Mouse (Mus musculus): Measurements from ENCODE around the gene 1110065P20Rik. TPM values are rescaled to one million over a fixed set of nuclear protein-coding genes. Genes with fewer than 3 reads are reported as not detected.
A peak's percentile ranks its signal among the peaks of the same experiment; 100 is the strongest.

Gene 1110065P20Rik
- total RNA-seq, 2 experiments from 2014 or later: 73.1 to 75.8 TPM

DNA sequence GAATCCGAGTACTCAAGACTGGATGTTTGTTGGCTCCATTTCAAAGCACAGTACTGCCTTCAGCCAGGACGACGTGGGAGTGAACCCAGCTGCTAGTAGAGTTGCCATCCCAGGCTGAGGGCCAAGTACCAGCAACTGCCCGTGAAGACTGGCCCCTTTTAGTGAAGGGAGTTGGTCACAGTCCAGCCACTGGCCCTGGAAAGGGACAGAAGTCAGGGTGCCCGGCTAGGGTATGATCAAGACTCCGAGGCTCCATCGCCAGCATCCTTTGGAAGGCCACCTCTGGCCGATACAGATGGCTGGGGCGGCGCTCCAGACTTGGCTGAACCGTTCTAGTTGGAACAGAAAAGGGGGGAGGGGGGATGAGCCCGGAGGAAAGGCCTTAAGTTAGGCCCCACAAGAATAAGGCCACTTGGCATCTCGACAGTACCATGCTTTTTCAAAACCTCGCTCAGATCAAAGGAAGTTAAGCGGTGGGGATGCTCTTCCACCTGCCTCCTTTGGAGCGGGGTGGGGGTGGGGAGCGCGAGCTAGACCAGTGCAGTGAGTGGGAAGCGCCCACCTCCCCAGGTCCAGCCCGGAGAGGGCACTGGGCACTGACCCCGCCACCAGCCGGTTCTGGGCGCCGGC is 1.2 kb downstream of the 1110065P20Rik start:
- peak; percentile 63 to 82 for DNase-seq (ENCODE audit: low spot score in 2 of 2)

DNA sequence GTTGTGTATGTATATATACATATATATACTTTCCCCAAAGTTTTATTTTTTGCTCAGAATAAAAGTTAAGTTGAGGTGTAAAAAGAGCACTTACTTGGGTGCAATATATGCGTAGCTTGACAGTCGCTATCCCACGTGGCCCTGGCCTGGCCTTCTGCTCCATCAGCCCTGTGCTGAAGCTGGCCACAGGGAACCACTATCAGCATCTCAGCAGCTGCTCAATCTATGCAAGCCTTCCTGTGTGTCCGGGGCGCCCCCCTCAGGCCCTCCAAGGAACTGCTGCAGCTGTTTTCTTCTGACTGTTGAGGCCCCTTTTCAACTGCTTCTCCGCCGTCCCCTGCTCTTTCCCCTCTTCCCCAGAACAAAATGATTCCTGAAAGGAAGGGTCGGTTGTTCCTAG is 3.4 kb downstream of the 1110065P20Rik start:
- DNase-seq (ENCODE audit: low spot score in 2 of 2): peak; percentile 84 to 88

DNA sequence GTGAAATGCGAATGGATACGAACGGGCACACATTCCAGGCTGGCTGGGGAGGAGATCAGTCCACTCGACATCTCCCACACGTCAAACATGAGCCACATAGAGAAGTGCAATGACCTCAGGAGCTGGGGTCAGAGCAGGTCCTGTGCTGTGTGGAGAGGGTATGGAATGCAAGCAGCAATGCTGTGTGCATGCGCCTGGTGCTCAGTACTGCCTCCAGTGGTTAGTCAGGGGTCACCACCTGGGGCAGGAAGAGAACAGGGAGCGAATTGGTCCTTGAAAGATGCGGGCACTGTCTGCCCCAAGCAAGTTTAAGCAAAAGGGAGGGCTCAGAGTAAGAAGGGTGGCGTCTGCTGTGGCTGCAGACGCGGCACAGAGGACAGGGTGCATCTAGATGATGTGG is 7.5 kb downstream of the 1110065P20Rik start:
- no peak for DNase-seq (ENCODE audit: low spot score in 2 of 2)

GRCm38 (mm10) chr4:124840998-124841397 is 10.0 kb downstream of the 1110065P20Rik start:
- no peak for DNase-seq (ENCODE audit: low spot score in 2 of 2)

GRCm38 (mm10) chr4:124838035-124838700 is 12.8 kb downstream of the 1110065P20Rik start:
- DNase-seq (ENCODE audit: low spot score in 2 of 2): no peak

GRCm38 (mm10) chr4:124832796-124833195 is 18.2 kb downstream of the 1110065P20Rik start:
- no peak for DNase-seq (ENCODE audit: low spot score in 2 of 2)

- DNase-seq (ENCODE audit: low spot score in 2 of 2): no peak
These were observed 21.3 kb downstream of the 1110065P20Rik start for GRCm38 (mm10) chr4:124829671-124830070.

DNA sequence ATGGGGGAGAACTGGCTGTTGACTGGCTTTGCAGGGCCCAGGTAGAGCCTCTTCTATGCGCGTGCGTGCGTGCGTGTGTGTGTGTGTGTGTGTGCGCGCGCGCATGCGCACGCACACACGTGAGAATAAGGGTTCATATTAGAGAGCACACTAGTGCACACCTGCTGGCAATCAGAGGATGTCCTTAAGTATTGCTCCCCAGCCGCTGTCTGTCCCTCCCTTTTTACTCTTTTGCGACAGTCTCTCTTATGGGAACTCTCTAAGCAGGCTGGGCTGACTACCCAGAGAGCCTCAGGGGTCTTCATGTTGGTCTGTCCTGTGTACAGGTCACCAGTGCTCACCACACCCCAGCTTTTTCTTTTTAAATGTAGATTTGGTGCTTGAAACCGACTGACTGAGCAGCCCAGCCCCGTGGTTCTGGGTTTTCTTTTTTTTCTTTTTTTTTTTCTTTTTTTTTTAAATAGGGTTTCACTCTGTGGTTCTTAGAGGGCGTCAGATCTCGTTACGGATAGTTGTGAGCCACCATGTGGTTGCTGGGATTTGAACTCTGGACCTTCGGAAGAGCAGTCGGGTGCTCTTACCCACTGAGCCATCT is 25.5 kb downstream of the 1110065P20Rik start:
- no peak for DNase-seq (ENCODE audit: low spot score in 2 of 2)

- no peak for DNase-seq (ENCODE audit: low spot score in 2 of 2)
These were observed 26.0 kb downstream of the 1110065P20Rik start for GRCm38 (mm10) chr4:124824967-124825366.

- no peak for DNase-seq (ENCODE audit: low spot score in 2 of 2)
These were observed 32.2 kb downstream of the 1110065P20Rik start for GRCm38 (mm10) chr4:124818832-124819231.

DNA sequence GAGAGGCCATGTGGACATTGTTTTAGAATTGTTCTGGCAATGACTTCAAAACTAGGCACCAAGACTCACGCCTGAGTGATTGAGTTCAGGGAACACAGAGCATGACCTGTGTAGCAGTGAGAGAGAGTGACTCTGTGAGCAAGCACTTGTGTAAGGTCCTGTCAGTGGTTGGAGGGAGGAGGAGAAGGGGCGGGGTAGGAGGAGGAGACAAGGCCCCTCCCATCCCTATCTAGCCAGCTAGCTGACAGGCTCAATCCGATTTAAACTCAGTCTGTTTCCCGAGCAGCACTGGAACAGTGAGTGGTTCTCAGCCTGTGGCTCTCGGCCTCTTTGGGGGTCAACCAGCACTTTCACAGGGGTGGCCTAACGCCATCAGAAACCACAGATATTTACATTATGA is 33.2 kb downstream of the 1110065P20Rik start:
- no peak for DNase-seq (ENCODE audit: low spot score in 2 of 2)

GRCm38 (mm10) chr4:124815901-124816300 is 35.1 kb downstream of the 1110065P20Rik start:
- no peak for DNase-seq (ENCODE audit: low spot score in 2 of 2)

- DNase-seq (ENCODE audit: low spot score in 2 of 2): peak; percentile 57 to 74
These were observed 39.5 kb downstream of the 1110065P20Rik start for GRCm38 (mm10) chr4:124811347-124811975.

GRCm38 (mm10) chr4:124810056-124810455 is 40.9 kb downstream of the 1110065P20Rik start:
- no peak for DNase-seq (ENCODE audit: low spot score in 2 of 2)

- DNase-seq (ENCODE audit: low spot score in 2 of 2): no peak
These were observed 41.7 kb downstream of the 1110065P20Rik start for GRCm38 (mm10) chr4:124809136-124809883.

GRCm38 (mm10) chr4:124808511-124808910 is 42.5 kb downstream of the 1110065P20Rik start:
- DNase-seq (ENCODE audit: low spot score in 2 of 2): no peak

GRCm38 (mm10) chr4:124803406-124803805 is 47.6 kb downstream of the 1110065P20Rik start:
- no peak for DNase-seq (ENCODE audit: low spot score in 2 of 2)

GRCm38 (mm10) chr4:124802309-124803260 is 48.4 kb downstream of the 1110065P20Rik start:
- DNase-seq (ENCODE audit: low spot score in 2 of 2): peak; percentile 96 to 97

- DNase-seq (ENCODE audit: low spot score in 2 of 2): peak; percentile 86 to 94
These were observed 49.3 kb downstream of the 1110065P20Rik start, which contains the start of gene Mtf1 for GRCm38 (mm10) chr4:124801552-124802308. Gene Mtf1, plus strand, starts transcription at chr4:124802104.
